Mouse (Mus musculus) bone marrow macrophage, adult 2 months (primary cell): Measurements from ENCODE around the gene Nckap1l. TPM values are rescaled to one million over a fixed set of nuclear protein-coding genes. Genes with fewer than 3 reads are reported as not detected.
A peak's percentile ranks its signal among the peaks of the same experiment; 100 is the strongest.

Source experiments
- H3K27ac ChIP-seq: 2 replicates; pipeline ENCODE4 v1.5.1; 2012; ENCODE audit warnings: low read depth, low read length; ENCODE audit not compliant: insufficient read depth
- H3K4me1 ChIP-seq: 2 replicates; pipeline ENCODE4 v1.6.1; 2012; ENCODE audit warnings: low read length; ENCODE audit not compliant: control insufficient read depth, insufficient read depth
- H3K4me3 ChIP-seq: 2 replicates; pipeline ENCODE4 v1.5.1; 2012; ENCODE audit warnings: mild to moderate bottlenecking, low read length, moderate library complexity; ENCODE audit not compliant: insufficient read depth
- CTCF ChIP-seq: IDR thresholded peaks from 2 replicates; pipeline ENCODE4 v1.5.1; 2012; ENCODE audit warnings: low read depth, mild to moderate bottlenecking, low read length, moderate library complexity
- POLR2A ChIP-seq: IDR thresholded peaks from 2 replicates; pipeline ENCODE4 v1.6.1; 2012; ENCODE audit warnings: mild to moderate bottlenecking, low read depth, low read length, borderline replicate concordance
- polyA plus RNA-seq: library from polyadenylated mRNA; stranded (reverse); fragments of >200 nt; gene quantifications from 2 replicates; pipeline ENCODE4 v1.2.4, GENCODE M21; 2012; ENCODE audit not compliant: missing spikeins, insufficient read depth, insufficient read length

The Nckap1l gene
- polyA plus RNA-seq, 1 experiment: 354 TPM

DNA sequence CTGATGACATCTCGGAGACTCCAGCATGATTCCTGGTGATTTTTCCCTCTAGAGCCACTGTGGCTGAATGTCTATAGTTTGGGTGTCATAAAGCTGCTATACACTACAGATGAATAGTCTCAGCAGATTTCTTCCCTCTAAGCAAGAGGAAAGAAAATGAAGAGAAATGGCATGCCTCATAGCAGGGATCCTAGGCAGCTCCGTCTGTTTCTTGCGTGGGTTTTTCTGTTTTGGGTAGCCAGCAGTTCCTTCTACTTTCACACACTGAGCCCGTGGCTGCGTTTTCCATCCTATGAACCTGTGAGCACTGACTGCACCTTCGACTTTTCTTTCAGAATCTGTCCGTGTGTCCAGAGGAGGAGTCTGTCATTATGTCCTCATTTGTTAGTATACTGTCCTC is 19.6 kb downstream of the Nckap1l start:
- TF ChIP-seq CTCF (no peak), POLR2A (no peak)
- H3K4me3 ChIP-seq: no peak overlapping the region
- H3K4me1 ChIP-seq: peaks cover 29% of the 10 kb centered on the region
- H3K27ac ChIP-seq: no peak overlapping the region

DNA sequence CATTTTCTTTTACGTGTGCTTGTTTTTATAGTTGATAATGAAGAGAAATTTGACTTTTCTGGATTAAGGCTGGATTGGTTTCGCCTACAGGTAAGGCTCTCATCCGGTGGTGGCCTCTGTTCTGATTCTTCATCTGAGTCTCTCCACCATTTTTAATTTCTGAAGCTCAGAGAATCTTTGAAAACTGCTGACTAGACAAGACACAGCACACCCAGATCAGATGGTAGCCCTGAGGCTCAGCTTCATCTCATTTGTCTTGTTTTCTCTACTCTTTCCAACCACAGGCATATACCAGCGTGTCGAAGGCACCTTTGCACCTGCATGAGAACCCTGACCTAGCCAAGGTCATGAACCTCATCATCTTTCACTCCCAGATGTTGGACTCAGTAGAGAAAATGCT is 20.2 kb downstream of the Nckap1l start:
- TF ChIP-seq POLR2A (no peak), CTCF (no peak)
- H3K27ac ChIP-seq: no peak overlapping the region
- H3K4me1 ChIP-seq: peaks cover 29% of the 10 kb centered on the region
- no peak overlapping the region for H3K4me3 ChIP-seq

DNA sequence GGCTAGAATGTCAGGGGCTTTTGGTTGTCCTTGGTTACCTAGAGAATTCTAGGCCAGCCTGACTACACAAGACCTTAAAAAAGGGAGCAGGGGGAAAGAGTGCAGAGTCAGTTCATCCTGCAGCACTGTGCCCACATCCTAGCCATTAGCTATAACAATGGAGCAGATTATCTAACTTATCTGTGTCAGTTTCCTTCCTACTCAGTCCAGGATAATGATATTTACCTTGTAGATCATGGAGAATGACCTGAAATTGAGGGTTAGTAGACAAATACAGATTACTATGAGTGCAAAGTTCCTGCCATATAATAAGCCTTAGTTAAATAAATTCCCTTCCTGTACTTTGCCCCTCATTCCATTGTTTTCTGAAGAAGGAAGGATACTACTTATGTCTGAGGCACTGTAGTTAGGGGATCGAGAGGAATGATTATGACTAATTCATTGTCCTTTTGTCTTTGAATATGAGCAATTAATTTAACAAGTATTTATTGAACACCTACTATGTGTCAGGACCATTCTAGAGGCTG is 25.5 kb downstream of the Nckap1l start:
- no peak overlapping the region for H3K4me3 ChIP-seq
- peaks cover 13% of the 10 kb centered on the region for H3K4me1 ChIP-seq

DNA sequence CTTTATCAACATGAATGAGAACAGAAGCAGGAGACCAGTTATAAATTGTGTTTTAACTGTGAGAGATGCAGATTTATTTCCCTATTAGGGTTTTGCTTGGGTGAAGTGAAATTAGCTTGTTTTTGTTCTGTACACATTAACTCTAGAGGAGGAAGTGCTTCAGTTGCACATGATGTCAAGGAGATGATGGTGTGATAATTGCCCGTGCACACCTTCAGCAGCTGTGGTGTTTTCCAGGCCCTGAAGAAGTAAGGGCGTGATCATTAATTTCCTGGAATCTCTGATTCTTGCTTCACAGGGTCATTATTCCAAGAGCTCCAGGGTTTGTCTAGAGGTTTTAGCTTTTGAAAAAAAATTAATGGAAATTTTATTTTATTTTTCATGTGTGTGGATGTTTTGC is 26.5 kb downstream of the Nckap1l start:
- TF ChIP-seq CTCF (no peak), POLR2A (no peak)

More for the DNA sequence above, 25.5 kb downstream of the Nckap1l start:
- no peak overlapping the region for H3K27ac ChIP-seq
- no peak for TF ChIP-seq CTCF
- no peak for TF ChIP-seq POLR2A

DNA sequence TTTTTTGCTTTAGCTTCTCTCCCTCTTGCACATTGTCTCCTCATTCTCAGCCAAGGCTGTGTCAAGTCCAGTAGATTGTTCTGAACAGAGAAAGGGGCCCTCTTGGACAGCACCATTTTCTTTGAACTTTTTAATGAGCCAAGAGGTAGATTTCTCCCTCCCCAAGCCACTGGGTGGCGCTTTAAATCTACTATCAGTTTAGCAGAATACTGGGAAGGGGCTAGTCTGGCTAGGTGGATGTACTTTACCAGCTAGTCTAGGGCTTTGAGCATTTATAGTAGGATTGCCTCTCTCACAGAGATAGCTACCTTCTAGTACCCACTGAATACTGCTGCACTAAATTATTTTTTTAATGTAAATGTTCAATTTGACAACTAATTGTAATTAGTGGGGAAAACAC is 28.9 kb downstream of the Nckap1l start:
- TF ChIP-seq POLR2A (no peak), CTCF (no peak)
- peaks cover 19% of the 10 kb centered on the region for H3K4me1 ChIP-seq
- no peak overlapping the region for H3K27ac ChIP-seq
- H3K4me3 ChIP-seq: no peak overlapping the region

More for the DNA sequence above, 26.5 kb downstream of the Nckap1l start:
- Histone ChIP-seq H3K4me3 (no peak overlapping the region), H3K4me1 (peaks cover 13% of the 10 kb centered on the region), H3K27ac (no peak overlapping the region)

DNA sequence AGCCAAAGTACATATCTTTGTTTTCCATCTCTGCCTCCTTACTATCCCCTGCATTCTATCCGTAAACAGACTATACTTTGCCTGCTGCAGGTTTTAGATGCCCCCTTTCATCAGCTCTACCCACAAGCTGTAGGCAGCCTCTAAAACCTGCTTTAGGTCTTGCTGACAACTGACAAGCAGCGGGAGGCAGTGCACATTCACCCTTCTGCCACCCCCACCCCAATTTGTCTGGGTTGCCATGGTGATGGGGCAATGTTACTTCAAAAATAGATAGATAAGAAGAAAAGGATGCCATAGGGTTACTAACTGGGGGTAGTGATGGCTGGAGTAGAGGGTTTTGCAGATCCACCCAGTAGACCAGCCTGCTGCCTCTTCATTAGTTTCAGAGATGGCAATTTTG is 30.9 kb downstream of the Nckap1l start:
- Histone ChIP-seq H3K4me3 (no peak overlapping the region), H3K4me1 (peaks cover 33% of the 10 kb centered on the region), H3K27ac (no peak overlapping the region)
- TF ChIP-seq CTCF: no peak
- no peak for TF ChIP-seq POLR2A

DNA sequence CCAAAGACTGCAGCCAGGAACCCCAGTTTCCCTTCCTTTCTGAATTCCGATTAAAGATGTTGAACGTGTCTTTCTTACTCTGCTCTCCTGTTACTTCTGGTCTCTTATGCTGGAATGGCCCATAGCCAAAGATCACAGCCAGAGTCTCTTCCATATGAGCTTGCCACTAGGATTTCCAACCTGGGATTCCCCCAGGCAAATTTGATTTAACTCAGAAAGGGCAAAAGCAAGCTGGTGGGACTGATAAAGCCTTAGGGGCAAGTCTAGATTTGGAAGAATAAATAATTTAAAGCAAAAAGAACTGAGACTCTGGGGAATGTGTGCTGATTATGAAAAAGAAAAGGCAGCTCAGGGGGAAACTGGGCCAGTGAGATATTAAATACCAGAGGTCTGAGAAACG is 31.5 kb downstream of the Nckap1l start:
- H3K4me1 ChIP-seq: peaks cover 33% of the 10 kb centered on the region
- H3K27ac ChIP-seq: no peak overlapping the region
- TF ChIP-seq CTCF (no peak), POLR2A (no peak)
- no peak overlapping the region for H3K4me3 ChIP-seq

DNA sequence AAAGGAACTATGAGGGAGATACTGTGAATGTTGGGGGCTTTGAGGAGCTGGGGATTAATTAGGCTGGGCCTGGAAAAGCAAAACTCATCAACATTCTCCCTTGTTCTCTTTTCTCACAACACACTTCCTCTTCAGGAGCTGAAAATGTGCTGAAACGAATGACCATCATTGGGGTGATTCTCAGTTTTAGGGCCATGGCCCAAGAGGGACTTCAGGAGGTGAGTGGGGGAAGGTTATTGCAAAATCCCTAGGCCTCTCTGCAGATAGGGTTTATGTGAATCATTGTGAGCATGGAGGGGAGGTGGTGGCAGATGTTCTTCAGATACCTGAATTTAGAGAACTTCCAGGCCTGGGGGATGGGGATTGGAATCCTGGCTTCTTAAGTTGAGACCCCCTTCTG is 33.1 kb downstream of the Nckap1l start:
- Histone ChIP-seq H3K4me1 (peaks cover 33% of the 10 kb centered on the region), H3K4me3 (no peak overlapping the region), H3K27ac (peak overlapping the region; percentile 66)
- no peak for TF ChIP-seq CTCF
- TF ChIP-seq POLR2A: no peak

DNA sequence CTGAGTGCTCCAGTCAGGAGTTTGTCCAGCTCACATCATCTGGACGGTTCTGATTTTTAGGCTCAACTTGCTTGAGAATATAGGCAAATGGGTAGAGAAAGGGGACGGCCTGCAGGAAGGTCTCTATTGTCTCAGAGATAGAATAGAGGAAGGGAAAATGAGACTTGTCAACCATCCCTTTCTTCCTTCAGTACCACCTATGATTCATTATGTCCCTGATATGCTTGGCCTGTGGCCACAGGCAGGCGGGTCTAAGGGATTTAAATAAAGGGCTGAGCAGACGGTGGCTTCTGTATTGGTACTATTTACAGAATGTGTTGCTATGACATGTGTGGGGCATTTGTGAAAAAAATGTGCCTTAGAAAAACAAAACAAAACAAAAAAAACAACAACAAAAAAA is 34.7 kb downstream of the Nckap1l start:
- Histone ChIP-seq H3K27ac (no peak overlapping the region), H3K4me1 (peaks cover 39% of the 10 kb centered on the region), H3K4me3 (no peak overlapping the region)
- TF ChIP-seq CTCF (no peak), POLR2A (no peak)

DNA sequence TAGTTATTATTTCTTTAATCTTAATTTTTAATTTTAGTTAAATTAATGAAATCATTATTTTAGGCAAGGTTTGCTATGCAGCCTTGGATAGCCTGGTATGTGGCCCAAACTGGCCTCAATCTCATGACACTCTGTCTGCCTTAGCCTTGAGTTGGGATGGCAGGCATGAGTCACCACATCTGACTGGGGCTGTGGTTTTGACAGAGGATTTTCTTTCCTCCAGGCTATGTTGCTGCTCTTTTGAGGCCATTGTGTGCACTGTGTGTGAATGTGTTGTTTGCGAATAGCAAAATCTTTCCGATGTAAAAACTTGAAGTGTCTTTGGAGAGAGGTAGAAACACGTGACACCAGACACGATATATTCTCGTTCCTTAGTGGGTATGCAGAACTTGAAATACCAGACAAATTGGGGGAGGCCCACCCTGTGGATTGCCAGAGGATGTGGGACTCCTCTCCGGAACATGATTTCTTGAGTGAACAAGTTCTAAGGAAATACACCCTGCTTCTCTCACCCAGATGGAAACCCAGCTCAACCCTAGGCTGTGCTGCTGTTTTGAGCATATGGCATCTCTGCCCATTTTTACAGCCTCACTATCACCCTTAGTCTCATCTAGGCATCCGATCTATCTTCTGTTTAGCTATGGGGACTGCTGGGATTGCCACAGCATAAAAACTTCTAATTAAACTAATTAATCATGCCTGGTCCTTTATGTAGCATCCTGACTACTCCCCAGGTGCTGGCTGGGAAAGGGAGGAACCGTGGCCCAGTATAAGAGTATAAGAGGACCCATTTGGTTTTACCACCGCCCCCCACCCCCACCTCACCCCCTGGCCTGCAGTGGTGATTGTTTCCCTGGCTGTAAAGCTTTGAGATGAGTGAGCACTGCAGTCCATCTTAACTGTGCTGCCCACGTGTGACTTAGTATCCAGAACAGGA is 42.9 kb downstream of the Nckap1l start:
- TF ChIP-seq CTCF: no peak
- no peak for TF ChIP-seq POLR2A

More for the DNA sequence above, 42.9 kb downstream of the Nckap1l start:
- Histone ChIP-seq H3K4me1 (peaks cover 42% of the 10 kb centered on the region), H3K4me3 (no peak overlapping the region), H3K27ac (no peak overlapping the region)
